Mouse (Mus musculus): Measurements from ENCODE around the gene Ralgps1. TPM values are rescaled to one million over a fixed set of nuclear protein-coding genes. Genes with fewer than 3 reads are reported as not detected.
A peak's percentile ranks its signal among the peaks of the same experiment; 100 is the strongest.

The Ralgps1 gene
- total and polyA plus RNA-seq, 2 experiments from 2014 or later: 20.7 to 69.9 TPM

- no peak overlapping the region for H3K4me3 ChIP-seq (ENCODE audit: low read length)
- H3K27ac ChIP-seq: no peak overlapping the region
- WGBS: 46% methylated on average over 5 of the region's 5 CpGs
- no peak overlapping the region for H3K9ac ChIP-seq (replicated peaks; ENCODE audit: low read length)
- no peaks in the 10 kb centered on the region for H3K36me3 ChIP-seq (ENCODE audit: insufficient read depth, low read length)
- H3K4me2 ChIP-seq (ENCODE audit: low read depth, low read length): no peak overlapping the region
- H3K4me1 ChIP-seq (ENCODE audit: insufficient read depth, low read length): peaks cover 9% of the 10 kb centered on the region
- DNase-seq (ENCODE audit: low spot score) (no peak), ATAC-seq (no peak)
- no peaks in the 10 kb centered on the region for H3K9me3 ChIP-seq (ENCODE audit: low read length)
- TF ChIP-seq CTCF (IDR thresholded peaks at IDR 0.05; ENCODE audit: low read depth): no peak
- no peaks in the 10 kb centered on the region for H3K27me3 ChIP-seq (ENCODE audit: insufficient read depth, low read length)
Measured at GRCm38 (mm10) chr2:33353432-33353831, 17.9 kb downstream of the Ralgps1 start.

- 90% methylated on average over 3 of the region's 3 CpGs for WGBS
- Histone ChIP-seq H3K9me3 (ENCODE audit: low read length) (no peaks in the 10 kb centered on the region), H3K36me3 (ENCODE audit: insufficient read depth, low read length) (no peaks in the 10 kb centered on the region), H3K9ac (replicated peaks; ENCODE audit: low read length) (no peak overlapping the region), H3K4me1 (ENCODE audit: insufficient read depth, low read length) (peaks cover 14% of the 10 kb centered on the region), H3K27ac (no peak overlapping the region), H3K4me2 (ENCODE audit: low read depth, low read length) (no peak overlapping the region), H3K27me3 (ENCODE audit: insufficient read depth, low read length) (no peaks in the 10 kb centered on the region), H3K4me3 (ENCODE audit: low read length) (no peak overlapping the region)
- no peak for DNase-seq (ENCODE audit: low spot score)
- no peak for TF ChIP-seq CTCF (IDR thresholded peaks at IDR 0.05; ENCODE audit: low read depth)
- ATAC-seq: no peak
Measured at GRCm38 (mm10) chr2:33351449-33351848, 19.8 kb downstream of the Ralgps1 start.

- Histone ChIP-seq H3K27me3 (ENCODE audit: insufficient read depth, low read length) (no peaks in the 10 kb centered on the region), H3K4me3 (ENCODE audit: low read length) (no peak overlapping the region), H3K9ac (replicated peaks; ENCODE audit: low read length) (no peak overlapping the region), H3K4me1 (ENCODE audit: insufficient read depth, low read length) (peaks cover 19% of the 10 kb centered on the region), H3K4me2 (ENCODE audit: low read depth, low read length) (no peak overlapping the region), H3K36me3 (ENCODE audit: insufficient read depth, low read length) (no peaks in the 10 kb centered on the region), H3K27ac (no peak overlapping the region), H3K9me3 (ENCODE audit: low read length) (no peaks in the 10 kb centered on the region)
- ATAC-seq (no peak), DNase-seq (ENCODE audit: low spot score) (no peak)
- no peak for TF ChIP-seq CTCF (IDR thresholded peaks at IDR 0.05; ENCODE audit: low read depth)
- 80% methylated on average over 6 of the region's 6 CpGs for WGBS
Measured at GRCm38 (mm10) chr2:33350921-33351320, 20.4 kb downstream of the Ralgps1 start.

- DNase-seq (ENCODE audit: low spot score) (no peak), ATAC-seq (no peak)
- Histone ChIP-seq H3K4me3 (ENCODE audit: low read length) (no peak overlapping the region), H3K27ac (peak overlapping the region; percentile 18; the same call in 1 of the 2 replicates), H3K4me1 (ENCODE audit: insufficient read depth, low read length) (peaks cover 19% of the 10 kb centered on the region; the same call in 1 of the 2 replicates), H3K4me2 (ENCODE audit: low read depth, low read length) (no peak overlapping the region), H3K9me3 (ENCODE audit: low read length) (no peaks in the 10 kb centered on the region), H3K36me3 (ENCODE audit: insufficient read depth, low read length) (no peaks in the 10 kb centered on the region), H3K27me3 (ENCODE audit: insufficient read depth, low read length) (no peaks in the 10 kb centered on the region), H3K9ac (replicated peaks; ENCODE audit: low read length) (no peak overlapping the region)
- no peak for TF ChIP-seq CTCF (IDR thresholded peaks at IDR 0.05; ENCODE audit: low read depth)
- WGBS: 46% methylated on average over 2 of the region's 2 CpGs
Measured at GRCm38 (mm10) chr2:33349581-33349980, 21.7 kb downstream of the Ralgps1 start.

GRCm38 (mm10) chr2:33349081-33349480 lies 22.2 kb downstream of the Ralgps1 start:
- DNase-seq (ENCODE audit: low spot score): peak; percentile 93
- H3K27me3 ChIP-seq (ENCODE audit: insufficient read depth, low read length): no peaks in the 10 kb centered on the region
- TF ChIP-seq CTCF (IDR thresholded peaks at IDR 0.05; ENCODE audit: low read depth): peak; percentile 89
- no peak overlapping the region for H3K9ac ChIP-seq (replicated peaks; ENCODE audit: low read length)
- H3K4me1 ChIP-seq (ENCODE audit: insufficient read depth, low read length): peaks cover 19% of the 10 kb centered on the region; the same call in 1 of the 2 replicates
- H3K4me2 ChIP-seq (ENCODE audit: low read depth, low read length): no peak overlapping the region
- ATAC-seq: peak; percentile 69
- no peaks in the 10 kb centered on the region for H3K36me3 ChIP-seq (ENCODE audit: insufficient read depth, low read length)
- H3K4me3 ChIP-seq (ENCODE audit: low read length): no peak overlapping the region
- 27% methylated on average over 2 of the region's 2 CpGs for WGBS
- no peaks in the 10 kb centered on the region for H3K9me3 ChIP-seq (ENCODE audit: low read length)
- H3K27ac ChIP-seq: no peak overlapping the region

GRCm38 (mm10) chr2:33348260-33348659 lies 23.0 kb downstream of the Ralgps1 start:
- no peak for TF ChIP-seq CTCF (IDR thresholded peaks at IDR 0.05; ENCODE audit: low read depth)
- no peak overlapping the region for H3K27ac ChIP-seq
- ATAC-seq (no peak), DNase-seq (ENCODE audit: low spot score) (no peak)
- peaks cover 19% of the 10 kb centered on the region; the same call in 1 of the 2 replicates for H3K4me1 ChIP-seq (ENCODE audit: insufficient read depth, low read length)
- H3K4me3 ChIP-seq (ENCODE audit: low read length): no peak overlapping the region
- H3K4me2 ChIP-seq (ENCODE audit: low read depth, low read length): no peak overlapping the region
- H3K9me3 ChIP-seq (ENCODE audit: low read length): no peaks in the 10 kb centered on the region
- no peaks in the 10 kb centered on the region for H3K36me3 ChIP-seq (ENCODE audit: insufficient read depth, low read length)
- H3K27me3 ChIP-seq (ENCODE audit: insufficient read depth, low read length): no peaks in the 10 kb centered on the region
- 79% methylated on average over 3 of the region's 3 CpGs for WGBS
- H3K9ac ChIP-seq (replicated peaks; ENCODE audit: low read length): no peak overlapping the region

GRCm38 (mm10) chr2:33347607-33348006 lies 23.7 kb downstream of the Ralgps1 start:
- Histone ChIP-seq H3K9ac (replicated peaks; ENCODE audit: low read length) (no peak overlapping the region), H3K4me1 (ENCODE audit: insufficient read depth, low read length) (peaks cover 19% of the 10 kb centered on the region; the same call in 1 of the 2 replicates), H3K27ac (no peak overlapping the region), H3K27me3 (ENCODE audit: insufficient read depth, low read length) (no peaks in the 10 kb centered on the region), H3K36me3 (ENCODE audit: insufficient read depth, low read length) (no peaks in the 10 kb centered on the region), H3K4me3 (ENCODE audit: low read length) (no peak overlapping the region), H3K4me2 (ENCODE audit: low read depth, low read length) (no peak overlapping the region), H3K9me3 (ENCODE audit: low read length) (no peaks in the 10 kb centered on the region)
- TF ChIP-seq CTCF (IDR thresholded peaks at IDR 0.05; ENCODE audit: low read depth): peak; percentile 92
- WGBS: 34% methylated on average over 3 of the region's 3 CpGs
- DNase-seq (ENCODE audit: low spot score): peak; percentile 69
- no peak for ATAC-seq
